Mouse (Mus musculus): Measurements from ENCODE around the gene Zfhx3. TPM values are rescaled to one million over a fixed set of nuclear protein-coding genes. Genes with fewer than 3 reads are reported as not detected.
"Not testable (repeated sequence)": the region's sequence is repeated elsewhere in the genome, so short reads cannot be mapped to it uniquely, and the experiment has no call there.

Gene Zfhx3
- 5.1 and 6.2 TPM in 2 replicates for polyA plus RNA-seq (2015; fragmentation: Nextera tagmentation; extraction: Ambion mirVana)

- WGBS = 21% methylated on average over 11 of the region's 11 CpGs
- Histone ChIP-seq H3K36me3 (no peaks in the 10 kb centered on the region), H3K9me3 (no peaks in the 10 kb centered on the region), H3K9ac (peak within 1 kb of the TSS; percentile 55), H3K4me3 (peak within 1 kb of the TSS; percentile 41), H3K4me2 (peak within 1 kb of the TSS; percentile 76), H3K27me3 (replicated peaks) (peaks cover 31% of the 10 kb centered on the region), H3K27ac (replicated peaks) (no peak within 1 kb of the TSS), H3K4me1 (peaks cover 29% of the 10 kb centered on the region)
- no peak for ATAC-seq (ENCODE audit: extremely low read depth, insufficient number of reproducible peaks, low FRiP score, low TSS enrichment)
Observed at GRCm38 (mm10) chr8:107941922-107942694, at the start of gene Zfhx3. Zfhx3 (plus strand) TSS chr8:107942644.

- Histone ChIP-seq H3K27me3 (replicated peaks) (no peaks in the 10 kb centered on the region), H3K9ac (no peak overlapping the region), H3K9me3 (no peaks in the 10 kb centered on the region), H3K4me3 (no peak overlapping the region), H3K27ac (replicated peaks) (no peak overlapping the region), H3K4me2 (no peak overlapping the region), H3K4me1 (no peaks in the 10 kb centered on the region), H3K36me3 (no peaks in the 10 kb centered on the region)
- 84% methylated on average over 12 of the region's 12 CpGs for WGBS
- ATAC-seq (ENCODE audit: extremely low read depth, insufficient number of reproducible peaks, low FRiP score, low TSS enrichment) = no peak
Observed at GRCm38 (mm10) chr8:107918984-107919383, 23.5 kb upstream of the Zfhx3 start.

- WGBS = 74% methylated on average over 15 of the region's 15 CpGs
- Histone ChIP-seq H3K4me1 (no peaks in the 10 kb centered on the region), H3K36me3 (no peaks in the 10 kb centered on the region), H3K9me3 (no peaks in the 10 kb centered on the region), H3K9ac (no peak overlapping the region), H3K4me3 (no peak overlapping the region), H3K27me3 (replicated peaks) (no peaks in the 10 kb centered on the region), H3K4me2 (no peak overlapping the region), H3K27ac (replicated peaks) (no peak overlapping the region)
- ATAC-seq (ENCODE audit: extremely low read depth, insufficient number of reproducible peaks, low FRiP score, low TSS enrichment) = no peak
Observed at GRCm38 (mm10) chr8:107926149-107926548, 16.3 kb upstream of the Zfhx3 start.

- Histone ChIP-seq H3K9me3 (no peaks in the 10 kb centered on the region), H3K4me2 (no peak overlapping the region), H3K27me3 (replicated peaks) (peaks cover 3% of the 10 kb centered on the region), H3K4me3 (no peak overlapping the region), H3K27ac (replicated peaks) (no peak overlapping the region), H3K4me1 (no peaks in the 10 kb centered on the region), H3K9ac (no peak overlapping the region), H3K36me3 (no peaks in the 10 kb centered on the region)
- no peak for ATAC-seq (ENCODE audit: extremely low read depth, insufficient number of reproducible peaks, low FRiP score, low TSS enrichment)
- 89% methylated on average over 4 of the region's 4 CpGs for WGBS
Observed at GRCm38 (mm10) chr8:107936725-107937124, 5.7 kb upstream of the Zfhx3 start.

GRCm38 (mm10) chr8:107938231-107938630, 4.2 kb upstream of the Zfhx3 start:
- not testable (repeated sequence) for H3K27ac ChIP-seq (replicated peaks); ATAC-seq (ENCODE audit: extremely low read depth, insufficient number of reproducible peaks, low FRiP score, low TSS enrichment); H3K9me3 ChIP-seq; H3K4me2 ChIP-seq; H3K9ac ChIP-seq; H3K4me3 ChIP-seq; H3K36me3 ChIP-seq
- peaks cover 15% of the 10 kb centered on the region for H3K27me3 ChIP-seq (replicated peaks)
- WGBS = 86% methylated on average over 5 of the region's 5 CpGs
- peaks cover 10% of the 10 kb centered on the region for H3K4me1 ChIP-seq

GRCm38 (mm10) chr8:107940181-107940580, 2.3 kb upstream of the Zfhx3 start:
- Histone ChIP-seq H3K27me3 (replicated peaks) (peaks cover 28% of the 10 kb centered on the region), H3K9ac (no peak overlapping the region), H3K4me1 (peaks cover 27% of the 10 kb centered on the region)

GRCm38 (mm10) chr8:107942752-107943510, 487 bp downstream of the Zfhx3 start:
- no peak for ATAC-seq (ENCODE audit: extremely low read depth, insufficient number of reproducible peaks, low FRiP score, low TSS enrichment)
- no peaks in the 10 kb centered on the region for H3K9me3 ChIP-seq
- no peaks in the 10 kb centered on the region for H3K36me3 ChIP-seq
- WGBS = under 1% methylated on average over 16 of the region's 17 CpGs
- H3K27me3 ChIP-seq (replicated peaks) = peaks cover 31% of the 10 kb centered on the region
- H3K9ac ChIP-seq = peak overlapping the region; percentile 55
- H3K4me1 ChIP-seq = peaks cover 29% of the 10 kb centered on the region
- peak overlapping the region; percentile 76 for H3K4me2 ChIP-seq
- peak overlapping the region; percentile 41 for H3K4me3 ChIP-seq
- H3K27ac ChIP-seq (replicated peaks) = no peak overlapping the region

More at GRCm38 (mm10) chr8:107940181-107940580, 2.3 kb upstream of the Zfhx3 start:
- no peak overlapping the region for H3K4me3 ChIP-seq
- no peak for ATAC-seq (ENCODE audit: extremely low read depth, insufficient number of reproducible peaks, low FRiP score, low TSS enrichment)
- 78% methylated on average over 8 of the region's 8 CpGs for WGBS
- no peaks in the 10 kb centered on the region for H3K36me3 ChIP-seq
- no peak overlapping the region for H3K27ac ChIP-seq (replicated peaks)
- no peak overlapping the region for H3K4me2 ChIP-seq
- no peaks in the 10 kb centered on the region for H3K9me3 ChIP-seq

GRCm38 (mm10) chr8:107943550-107944348, 1.3 kb downstream of the Zfhx3 start:
- peaks cover 33% of the 10 kb centered on the region for H3K27me3 ChIP-seq (replicated peaks)
- H3K4me3 ChIP-seq = peak overlapping the region; percentile 51
- peak overlapping the region; percentile 76 for H3K4me2 ChIP-seq
- no peak for ATAC-seq (ENCODE audit: extremely low read depth, insufficient number of reproducible peaks, low FRiP score, low TSS enrichment)
- H3K9ac ChIP-seq = no peak overlapping the region
- H3K36me3 ChIP-seq = no peaks in the 10 kb centered on the region
- H3K4me1 ChIP-seq = peaks cover 29% of the 10 kb centered on the region
- no peaks in the 10 kb centered on the region for H3K9me3 ChIP-seq
- 10% methylated on average over 9 of the region's 10 CpGs for WGBS
- H3K27ac ChIP-seq (replicated peaks) = no peak overlapping the region

- no peak for ATAC-seq (ENCODE audit: extremely low read depth, insufficient number of reproducible peaks, low FRiP score, low TSS enrichment)
- H3K4me3 ChIP-seq = peak overlapping the region; percentile 51
- WGBS = 11% methylated on average over 31 of the region's 31 CpGs
- H3K27ac ChIP-seq (replicated peaks) = no peak overlapping the region
- H3K4me1 ChIP-seq = peaks cover 33% of the 10 kb centered on the region
- peak overlapping the region; percentile 65 for H3K9ac ChIP-seq
- H3K36me3 ChIP-seq = no peaks in the 10 kb centered on the region
- H3K4me2 ChIP-seq = peak overlapping the region; percentile 76
- no peaks in the 10 kb centered on the region for H3K9me3 ChIP-seq
- peaks cover 40% of the 10 kb centered on the region for H3K27me3 ChIP-seq (replicated peaks)
Observed at GRCm38 (mm10) chr8:107944676-107945600, 2.5 kb downstream of the Zfhx3 start.

GRCm38 (mm10) chr8:107946888-107947287, 4.4 kb downstream of the Zfhx3 start:
- Histone ChIP-seq H3K27me3 (replicated peaks) (peaks cover 35% of the 10 kb centered on the region), H3K4me1 (peaks cover 38% of the 10 kb centered on the region), H3K9ac (no peak overlapping the region), H3K9me3 (no peaks in the 10 kb centered on the region), H3K36me3 (no peaks in the 10 kb centered on the region), H3K4me2 (no peak overlapping the region), H3K27ac (replicated peaks) (no peak overlapping the region), H3K4me3 (no peak overlapping the region)
- ATAC-seq (ENCODE audit: extremely low read depth, insufficient number of reproducible peaks, low FRiP score, low TSS enrichment) = no peak
- WGBS = 54% methylated on average over 5 of the region's 5 CpGs
